Mouse (Mus musculus): ENCODE data around the gene Rpl22.

- no peak for TF ChIP-seq POLR2A (IDR thresholded peaks at IDR 0.05; ENCODE audit: insufficient read depth, low read depth, low read length)
- no peak for TF ChIP-seq CTCF (IDR thresholded peaks at IDR 0.05; ENCODE audit: insufficient read depth, low read depth, low read length)
Observed at GRCm38 (mm10) chr4:152304685-152305084, 20.9 kb upstream of the Rpl22 start.
